Mouse (Mus musculus) hematopoietic stem cell, adult 5-6 weeks (primary cell): ENCODE measurements around the gene Fgd3. TPM values are rescaled to one million over a fixed set of nuclear protein-coding genes. Genes with fewer than 3 reads are reported as not detected.

Experiments
- ATAC-seq, 2 experiments: fragments of 125-278 bp in 1 of 2; replicated peaks in 1 of 2; 2 replicates each; pipeline ENCODE4 v1.8.0; 2016 to 2017; ENCODE audit warnings: inconsistent platforms in 2 of 2, mild to moderate bottlenecking in 2 of 2, moderate number of reproducible peaks in 2 of 2, low read depth in 1 of 2, moderate TSS enrichment in 1 of 2; ENCODE audit not compliant: low FRiP score in 2 of 2, poor library complexity in 2 of 2, severe bottlenecking in 2 of 2, insufficient read depth in 1 of 2, low TSS enrichment in 1 of 2
- total RNA-seq: library from RNA; stranded (forward); fragments of 172-1452, 232-1000 nt; gene quantifications from 2 replicates; pipeline ENCODE4 v1.2.3, GENCODE M21; 2017

The Fgd3 gene
- total RNA-seq, 1 experiment from 2014 or later: 13.0 TPM

GRCm38 (mm10) chr13:49213531-49213932, 106.6 kb downstream of the Fgd3 start:
- ATAC-seq: peak; percentile 71 to 74

GRCm38 (mm10) chr13:49212711-49213500, 107.2 kb downstream of the Fgd3 start:
- ATAC-seq: no peak

Other genes with a start within 250 kb of the Fgd3 start
- gene Wnk2, start 172.3 kb downstream of the Fgd3 start, total RNA-seq: not detected in 2 replicates
- gene Ninj1, start 132.8 kb downstream of the Fgd3 start, total RNA-seq: 58.6 and 65.6 TPM in 2 replicates
- 56.7 and 94.3 TPM in 2 replicates for gene Card19, start 104.3 kb downstream of the Fgd3 start, total RNA-seq
- 5.1 and 10.8 TPM in 2 replicates for gene Susd3, start 71.6 kb downstream of the Fgd3 start, total RNA-seq
- 18.0 and 21.2 TPM in 2 replicates for gene Bicd2, start 21.3 kb upstream of the Fgd3 start, total RNA-seq
- gene Ippk, start 100.9 kb upstream of the Fgd3 start, total RNA-seq: 11.0 and 12.2 TPM in 2 replicates
- 4.7 and 10.5 TPM in 2 replicates for gene Tes3-ps, start 173.0 kb upstream of the Fgd3 start, total RNA-seq
- gene Ecm2, start 184.5 kb upstream of the Fgd3 start, total RNA-seq: 0.25 and 0.69 TPM in 2 replicates
- gene Aspn, start 224.1 kb upstream of the Fgd3 start, total RNA-seq: not detected in 2 replicates